Mouse (Mus musculus): Measurements from ENCODE around the gene Il20ra.
A peak's percentile ranks its signal among the peaks of the same experiment; 100 is the strongest.
"Not testable (repeated sequence)": the region's sequence is repeated elsewhere in the genome, so short reads cannot be mapped to it uniquely, and the experiment has no call there.

Gene Il20ra

GRCm38 (mm10) chr10:19712421-19712836 lies at the start of gene Il20ra:
TSS of gene Il20ra (plus strand) at chr10:19712570.
- DNase-seq (ENCODE audit: low spot score) = peak; percentile 10

- DNase-seq (ENCODE audit: low spot score) = no peak
Measured at GRCm38 (mm10) chr10:19668973-19669372, 43.4 kb upstream of the Il20ra start.

GRCm38 (mm10) chr10:19672015-19672414 lies 40.4 kb upstream of the Il20ra start:
- DNase-seq (ENCODE audit: low spot score) = no peak

GRCm38 (mm10) chr10:19673146-19673545 lies 39.2 kb upstream of the Il20ra start:
- DNase-seq (ENCODE audit: low spot score) = no peak

- DNase-seq (ENCODE audit: low spot score) = no peak
Measured at GRCm38 (mm10) chr10:19687686-19688085, 24.7 kb upstream of the Il20ra start.

GRCm38 (mm10) chr10:19691287-19691686 lies 21.1 kb upstream of the Il20ra start:
- DNase-seq (ENCODE audit: low spot score) = no peak

GRCm38 (mm10) chr10:19691771-19692170 lies 20.6 kb upstream of the Il20ra start:
- no peak for DNase-seq (ENCODE audit: low spot score)

GRCm38 (mm10) chr10:19692332-19692731 lies 20.0 kb upstream of the Il20ra start:
- no peak for DNase-seq (ENCODE audit: low spot score)

- peak; percentile 32 for DNase-seq (ENCODE audit: low spot score)
Measured at GRCm38 (mm10) chr10:19692988-19693387, 19.4 kb upstream of the Il20ra start.

- no peak for DNase-seq (ENCODE audit: low spot score)
Measured at GRCm38 (mm10) chr10:19693629-19694028, 18.7 kb upstream of the Il20ra start.

- no peak for DNase-seq (ENCODE audit: low spot score)
Measured at GRCm38 (mm10) chr10:19699331-19699730, 13.0 kb upstream of the Il20ra start.

GRCm38 (mm10) chr10:19704445-19704844 lies 7.9 kb upstream of the Il20ra start:
- DNase-seq (ENCODE audit: low spot score) = no peak

GRCm38 (mm10) chr10:19707768-19708167 lies 4.6 kb upstream of the Il20ra start:
- DNase-seq (ENCODE audit: low spot score) = no peak

- DNase-seq (ENCODE audit: low spot score) = peak; percentile 22
Measured at GRCm38 (mm10) chr10:19708277-19709070, 3.9 kb upstream of the Il20ra start.

GRCm38 (mm10) chr10:19711020-19711419 lies 1.4 kb upstream of the Il20ra start:
- no peak for DNase-seq (ENCODE audit: low spot score)

- DNase-seq (ENCODE audit: low spot score) = no peak
Measured at GRCm38 (mm10) chr10:19711551-19712171, 709 bp upstream of the Il20ra start.

GRCm38 (mm10) chr10:19718627-19719026 lies 6.3 kb downstream of the Il20ra start:
- DNase-seq (ENCODE audit: low spot score) = no peak

GRCm38 (mm10) chr10:19722320-19722719 lies 9.9 kb downstream of the Il20ra start:
- DNase-seq (ENCODE audit: low spot score) = no peak

GRCm38 (mm10) chr10:19724158-19724832 lies 11.9 kb downstream of the Il20ra start:
- DNase-seq (ENCODE audit: low spot score) = no peak

- DNase-seq (ENCODE audit: low spot score) = not testable (repeated sequence)
Measured at GRCm38 (mm10) chr10:19738442-19738841, 26.1 kb downstream of the Il20ra start.

GRCm38 (mm10) chr10:19745662-19746061 lies 33.3 kb downstream of the Il20ra start:
- no peak for DNase-seq (ENCODE audit: low spot score)

GRCm38 (mm10) chr10:19746156-19746555 lies 33.8 kb downstream of the Il20ra start:
- DNase-seq (ENCODE audit: low spot score) = no peak

- DNase-seq (ENCODE audit: low spot score) = no peak
Measured at GRCm38 (mm10) chr10:19747661-19748060, 35.3 kb downstream of the Il20ra start.

All from yolk sac, embryonic 10.5 days (tissue).